Mouse (Mus musculus) testis, postnatal 14 days (tissue): ENCODE measurements at regions not wholly inside any gene's neighbourhood (a gene's known extent, or its start where the extent isn't known, plus 50 kb on each side); places are given as distances from the start of the nearest gene placed in this dataset.

ENCODE experiments used
- DNase-seq: peaks from one replicate; pipeline ENCODE4 v3.0.0; 2021; ENCODE audit warnings: low spot score

DNA sequence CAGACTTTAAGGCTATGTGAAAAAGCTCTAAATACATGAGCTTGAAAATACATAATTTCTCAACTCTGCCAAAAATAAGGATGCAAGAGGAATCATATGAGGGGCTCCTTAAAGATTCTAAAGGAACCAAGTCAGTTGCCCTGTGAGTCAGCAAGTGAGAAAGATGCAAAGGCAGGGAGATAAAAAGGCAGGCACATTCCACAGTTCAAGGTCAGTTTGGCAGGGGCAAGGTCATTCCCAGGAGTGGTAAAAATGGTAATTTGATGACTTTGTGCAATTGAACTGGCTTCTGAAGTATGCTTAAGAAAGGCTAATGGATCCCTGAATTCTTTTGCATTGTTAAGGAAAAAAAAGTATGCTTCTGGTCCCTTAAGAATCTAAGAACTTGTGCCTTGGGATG is 131.5 kb downstream of the Zfp951 start:
- DNase-seq, result no peak

DNA sequence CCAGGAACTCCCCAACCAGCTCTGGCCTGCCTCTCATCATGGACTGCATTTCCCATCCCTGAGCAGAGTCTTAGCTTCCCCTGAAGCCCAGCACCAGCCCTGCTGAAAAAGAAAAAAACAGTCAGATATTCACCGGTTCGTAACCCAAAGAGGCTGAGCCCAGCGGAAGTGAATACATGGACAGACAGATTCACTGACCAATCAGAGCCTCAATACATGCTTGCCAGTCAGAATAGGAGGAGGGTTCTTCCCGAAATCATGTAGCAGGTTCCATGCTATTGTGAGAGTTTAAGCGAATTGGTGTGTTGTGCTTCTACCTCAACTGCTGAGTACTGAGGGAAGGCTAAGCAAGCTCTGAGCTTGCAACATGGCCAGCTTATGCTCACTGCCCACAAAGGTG is 137.3 kb downstream of the Zfp951 start:
- peak; percentile 8 for DNase-seq

DNA sequence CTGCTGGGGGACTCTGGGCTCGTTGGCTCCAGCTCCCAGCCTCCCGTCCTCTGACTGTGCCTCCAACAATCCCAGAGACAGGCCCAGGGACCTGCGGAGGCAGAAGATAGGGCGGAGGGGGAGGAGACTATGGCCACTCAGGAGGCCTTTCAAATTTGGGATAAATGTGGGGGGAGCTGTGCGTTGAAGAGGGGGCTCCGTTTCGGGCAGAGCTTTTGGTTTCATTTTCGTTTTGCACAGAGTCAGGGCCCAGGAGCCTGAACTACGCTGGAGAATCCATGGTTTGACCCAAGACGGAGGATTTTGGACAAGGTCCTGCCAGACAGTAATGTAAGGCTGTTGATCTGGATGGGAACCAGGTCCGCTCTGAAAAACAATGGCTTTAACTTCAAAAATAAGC is 142.9 kb downstream of the Zfp951 start:
- DNase-seq, result no peak
